Mouse (Mus musculus): ENCODE measurements at regions not wholly inside any gene's neighbourhood (a gene's known extent, or its start where the extent isn't known, plus 50 kb on each side); places are given as distances from the start of the nearest gene placed in this dataset.

GRCm38 (mm10) chr5:11983452-11983851, 65.6 kb downstream of the 4933402N22Rik start:
- DNase-seq (ENCODE audit: low read depth, low spot score) = no peak

- DNase-seq (ENCODE audit: low read depth, low spot score) = no peak
Observed at GRCm38 (mm10) chr5:11989140-11989539, 71.3 kb downstream of the 4933402N22Rik start.

DNA sequence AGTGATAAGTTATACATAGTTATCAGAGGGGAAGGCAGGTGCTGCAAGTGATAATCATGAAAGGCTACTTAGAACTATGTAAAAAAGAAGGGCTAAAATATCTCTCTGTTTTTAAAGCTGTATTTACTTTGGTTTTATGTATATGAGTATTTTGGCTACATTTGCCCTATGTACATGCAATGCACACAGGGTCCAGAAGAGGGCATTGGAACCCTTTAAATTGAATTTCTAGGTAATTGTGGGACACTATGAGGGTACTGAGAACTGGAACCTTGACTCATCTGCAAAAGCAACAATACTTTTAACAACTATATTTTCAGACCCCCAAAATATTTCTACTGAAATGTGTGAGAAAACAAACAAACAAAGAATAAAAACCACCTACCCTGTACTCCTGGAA, 82.9 kb downstream of the 4933402N22Rik start:
- DNase-seq (ENCODE audit: low read depth, low spot score) = no peak

GRCm38 (mm10) chr5:12006473-12006872, 88.6 kb downstream of the 4933402N22Rik start:
- no peak for DNase-seq (ENCODE audit: low read depth, low spot score)

DNA sequence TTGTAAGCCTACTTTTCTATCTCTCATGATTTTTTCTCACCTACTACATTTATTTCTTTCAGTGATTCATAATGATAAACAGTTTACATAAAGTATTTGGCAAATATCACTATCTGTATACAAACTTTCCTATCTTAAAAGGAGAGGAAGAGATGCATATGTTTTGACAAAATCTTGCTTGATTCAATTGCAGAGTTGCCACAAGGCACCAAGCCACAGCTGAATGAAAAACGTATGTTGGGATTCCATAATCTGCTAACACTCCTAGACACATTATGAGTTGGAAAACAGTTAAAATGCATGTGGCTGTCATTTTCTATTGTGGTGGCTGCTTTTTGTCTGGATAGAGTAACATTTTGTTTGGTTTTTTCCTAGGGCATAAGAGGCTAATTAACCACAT, 98.5 kb downstream of the 4933402N22Rik start:
- DNase-seq (ENCODE audit: low read depth, low spot score) = no peak

DNA sequence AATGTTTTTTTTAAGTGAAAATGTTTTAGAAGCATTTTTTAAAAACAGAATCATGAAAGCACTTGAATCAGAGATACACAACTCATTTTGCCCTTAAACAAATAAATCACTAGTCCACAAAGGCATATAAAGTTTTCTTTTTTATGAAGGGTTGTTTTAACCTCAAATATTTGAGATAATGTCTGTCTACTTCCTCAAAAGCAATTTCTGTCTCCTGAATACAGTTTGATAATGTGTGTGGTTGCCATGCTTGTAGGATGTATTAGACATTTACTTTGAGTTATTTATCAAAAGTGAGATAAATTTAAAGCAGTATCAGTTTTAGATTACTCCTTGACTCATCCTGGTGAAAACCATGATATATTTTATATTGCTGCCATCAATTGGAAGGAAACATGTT, 102.6 kb downstream of the 4933402N22Rik start:
- DNase-seq (ENCODE audit: low read depth, low spot score) = no peak

DNA sequence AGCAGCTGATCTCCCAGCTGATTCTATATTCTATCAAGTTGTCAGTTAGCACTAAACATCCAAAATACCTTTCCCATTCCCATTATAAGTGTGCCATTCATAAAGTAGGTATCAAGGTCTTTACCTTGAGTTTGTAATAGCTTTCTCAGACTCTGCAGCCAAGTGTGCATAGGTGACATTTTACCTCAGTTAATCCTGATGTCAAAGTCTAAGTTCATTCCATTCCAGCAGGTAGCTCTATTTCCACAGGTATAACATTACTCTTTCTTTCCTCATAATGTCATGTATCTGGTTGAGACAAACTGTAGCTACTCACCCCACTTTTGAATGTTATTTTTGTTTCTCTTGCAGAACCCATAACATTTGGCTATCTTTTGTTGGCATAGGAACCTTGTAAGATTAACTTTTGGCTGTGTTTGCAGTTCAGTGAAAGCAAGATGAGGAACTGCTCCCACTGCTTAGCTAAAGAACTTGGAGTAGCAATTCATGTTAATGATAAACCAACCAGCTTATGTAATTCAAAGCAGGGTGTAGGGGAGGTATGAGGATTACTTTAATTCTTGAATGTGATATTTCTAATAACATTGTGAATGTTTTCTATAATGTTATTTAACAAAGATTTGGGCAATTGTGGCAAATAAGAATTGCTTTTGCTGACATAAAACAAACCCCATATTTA, 107.0 kb downstream of the 4933402N22Rik start:
- no peak for DNase-seq (ENCODE audit: low read depth, low spot score)

DNA sequence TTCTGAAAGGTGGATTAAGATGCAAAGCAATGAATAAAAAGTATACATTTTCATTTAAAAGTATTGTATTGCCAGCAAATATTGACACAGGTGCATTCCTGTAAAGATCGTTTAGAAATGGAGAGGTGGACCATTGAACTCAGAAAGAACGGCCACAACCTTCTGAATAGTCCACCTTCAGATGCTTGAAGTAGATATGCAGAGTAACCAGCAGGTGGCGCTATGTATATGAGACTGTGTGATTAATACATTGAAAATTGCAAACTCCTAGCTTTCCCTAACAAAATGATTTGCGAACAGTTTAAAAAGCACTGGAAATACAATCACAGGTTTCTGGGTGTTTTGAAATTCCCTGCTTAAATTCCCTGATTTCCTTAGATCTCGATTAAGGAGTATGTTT, 112.2 kb downstream of the 4933402N22Rik start:
- peak; percentile 36 for DNase-seq (ENCODE audit: low read depth, low spot score)

DNA sequence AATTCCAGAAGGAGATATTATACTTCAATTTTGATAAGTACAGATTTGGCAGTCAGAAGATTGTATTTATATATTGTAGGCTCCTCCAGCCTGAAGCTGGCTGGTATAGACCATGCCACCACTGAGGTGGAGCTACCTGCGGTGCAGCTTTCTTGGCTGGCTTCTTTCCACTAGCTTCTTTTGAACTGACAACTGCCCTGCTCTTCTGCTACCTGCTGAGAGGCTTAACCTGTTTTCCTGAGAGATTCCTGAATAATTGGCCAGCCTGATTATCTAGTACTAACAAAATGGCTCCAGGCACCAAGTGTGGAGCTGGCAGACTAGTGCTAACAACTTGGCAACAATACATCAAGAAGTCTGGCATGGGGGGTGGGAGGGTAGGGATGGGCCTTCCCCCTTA, 132.0 kb downstream of the 4933402N22Rik start:
- no peak for DNase-seq (ENCODE audit: low read depth, low spot score)

DNA sequence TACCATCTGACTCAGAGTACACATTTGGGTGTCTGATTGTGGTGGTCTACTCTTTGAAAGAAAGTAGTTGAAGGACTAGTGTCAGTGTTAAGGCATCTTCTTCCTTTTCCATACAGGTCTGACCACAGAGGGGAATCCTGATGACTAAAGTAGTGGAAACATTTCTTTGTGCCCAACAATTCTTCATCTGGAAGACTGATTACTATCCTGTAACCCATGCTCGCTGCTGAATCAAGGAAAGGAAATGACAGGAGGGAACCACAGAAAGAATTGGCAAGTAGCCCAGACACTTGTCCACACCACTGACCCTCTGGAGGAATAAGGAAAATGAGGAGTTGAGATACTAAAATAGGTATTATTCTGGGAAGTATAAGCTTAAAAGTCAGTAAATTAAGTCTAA, 162.3 kb downstream of the 4933402N22Rik start:
- DNase-seq (ENCODE audit: low read depth, low spot score) = no peak

DNA sequence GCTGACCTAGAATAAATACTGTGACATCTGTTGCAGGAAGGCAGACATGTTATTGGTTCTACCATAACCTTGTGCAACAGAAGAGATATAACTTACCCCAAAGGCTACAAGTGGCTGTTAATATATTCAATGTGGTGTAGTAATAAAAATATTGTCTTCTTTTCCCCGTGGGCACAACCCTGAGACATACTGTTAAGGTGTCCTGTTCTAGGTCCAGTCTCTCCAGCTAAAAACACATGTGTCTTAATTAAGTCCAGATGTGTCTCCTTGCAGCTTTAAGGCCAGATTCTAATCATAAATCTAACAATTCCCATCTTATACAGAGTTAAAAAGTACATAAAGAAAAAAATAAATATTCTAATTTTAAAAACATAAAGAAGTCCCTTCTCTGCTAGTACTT, 175.8 kb downstream of the 4933402N22Rik start:
- no peak for DNase-seq (ENCODE audit: low read depth, low spot score)

GRCm38 (mm10) chr5:12116587-12117354, 198.9 kb downstream of the 4933402N22Rik start:
- DNase-seq (ENCODE audit: low read depth, low spot score) = no peak

GRCm38 (mm10) chr5:12124935-12125334, 207.1 kb downstream of the 4933402N22Rik start:
- DNase-seq (ENCODE audit: low read depth, low spot score) = no peak

DNA sequence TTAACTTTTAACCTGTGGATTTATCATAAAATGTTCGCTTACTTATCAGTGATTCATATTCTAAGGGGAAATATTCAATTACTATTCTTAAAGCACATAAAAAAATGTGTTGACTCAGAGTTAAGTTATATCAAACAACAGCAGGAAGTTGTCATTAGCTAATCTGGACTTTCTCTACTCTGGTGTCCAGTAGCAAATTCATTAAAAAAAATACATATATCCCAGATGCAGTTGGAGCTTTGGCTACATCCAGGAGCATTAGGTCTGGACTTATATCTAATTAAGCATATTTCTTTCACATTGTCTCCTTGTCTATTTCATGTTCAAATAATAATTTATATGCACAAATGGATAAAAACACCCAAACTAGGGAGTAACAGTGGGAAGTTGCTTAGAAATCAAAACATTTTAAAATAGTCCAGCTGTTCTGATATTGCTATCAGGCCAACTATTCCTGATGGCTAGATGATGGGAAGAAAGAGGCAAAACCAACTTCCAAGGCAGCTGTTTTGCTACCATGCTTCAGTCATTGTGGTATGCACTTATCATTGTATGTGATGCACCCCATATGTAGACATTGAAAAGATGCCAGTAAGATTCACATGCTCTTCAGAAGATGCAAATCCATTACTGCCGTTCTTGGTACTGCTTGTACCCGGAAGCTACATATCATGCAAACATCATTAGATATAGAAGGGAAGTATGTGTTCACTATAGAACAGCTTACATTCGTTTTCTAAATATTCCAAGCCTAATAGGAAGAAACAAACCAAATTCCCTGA, 209.8 kb downstream of the 4933402N22Rik start:
- DNase-seq (ENCODE audit: low read depth, low spot score) = no peak

- DNase-seq (ENCODE audit: low read depth, low spot score) = no peak
Observed at GRCm38 (mm10) chr5:12138961-12139360, 221.1 kb downstream of the 4933402N22Rik start.

GRCm38 (mm10) chr5:12153295-12153694, 229.9 kb upstream of the Sema3d start:
- no peak for DNase-seq (ENCODE audit: low read depth, low spot score)

DNA sequence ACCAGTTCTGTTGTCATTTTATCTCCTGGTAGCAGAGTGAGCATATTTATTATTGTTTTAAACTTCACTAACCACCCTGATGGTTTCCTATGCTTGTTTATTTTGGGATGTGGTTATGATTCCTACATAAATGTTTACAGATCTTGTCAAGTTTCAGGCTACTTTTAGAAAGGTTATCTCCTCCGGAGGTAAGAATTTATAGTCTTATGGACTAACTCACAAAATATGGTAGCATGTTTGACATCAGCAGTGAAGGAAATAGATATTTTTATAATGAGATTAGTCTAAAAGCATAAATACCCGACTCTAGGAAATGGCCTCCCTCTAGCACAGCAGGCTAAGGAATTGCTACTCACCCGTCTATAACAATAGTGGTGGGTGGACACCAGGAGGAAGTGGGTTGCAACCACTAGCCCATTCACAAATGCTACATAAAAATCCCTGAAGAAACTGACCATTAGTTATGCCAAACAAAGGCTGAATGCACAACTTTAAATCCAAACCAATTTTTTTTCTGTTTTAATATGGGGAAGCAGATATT, 228.6 kb upstream of the Sema3d start:
- no peak for DNase-seq (ENCODE audit: low read depth, low spot score)

GRCm38 (mm10) chr5:12191681-12192080, 191.5 kb upstream of the Sema3d start:
- no peak for DNase-seq (ENCODE audit: low read depth, low spot score)

DNA sequence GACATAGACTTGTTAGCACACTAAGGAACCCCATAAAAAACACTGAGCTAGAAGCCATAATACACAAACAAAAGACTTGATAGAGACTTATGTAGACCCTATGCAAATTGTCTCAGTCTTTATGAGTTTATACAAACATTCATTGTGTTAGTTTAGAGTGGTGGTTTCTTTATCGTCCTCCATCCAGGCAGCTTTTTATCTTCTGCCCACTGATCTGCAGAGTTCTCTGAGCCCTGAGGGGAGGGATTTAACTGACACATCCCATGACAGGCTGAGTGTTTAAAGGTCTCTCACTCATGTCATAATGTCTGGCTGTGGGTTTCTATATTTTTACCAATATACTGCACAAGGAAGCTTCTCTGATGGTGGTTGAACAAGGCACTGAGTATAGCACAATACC, 175.7 kb upstream of the Sema3d start:
- DNase-seq (ENCODE audit: low read depth, low spot score) = no peak

DNA sequence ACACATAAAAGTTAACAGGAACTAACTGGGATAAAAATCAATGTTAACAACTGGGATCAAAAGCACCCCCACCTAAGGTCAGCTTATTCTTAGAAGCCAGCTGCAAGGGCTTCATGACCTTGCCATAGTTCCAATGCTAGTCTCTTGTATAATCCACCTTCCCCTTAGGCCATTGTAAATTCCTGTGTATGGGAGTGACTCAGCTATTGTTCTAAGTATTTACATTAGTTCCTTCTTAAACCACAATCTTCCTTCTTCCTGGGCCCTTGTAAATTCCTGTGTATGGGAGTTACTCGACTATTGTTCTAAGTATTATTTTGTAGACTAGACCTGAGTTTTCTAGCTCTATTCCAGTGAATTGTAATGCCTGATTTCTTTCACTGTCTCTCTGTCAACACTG, 173.6 kb upstream of the Sema3d start:
- DNase-seq (ENCODE audit: low read depth, low spot score) = no peak

- no peak for DNase-seq (ENCODE audit: low read depth, low spot score)
Observed at GRCm38 (mm10) chr5:12213448-12213847, 169.7 kb upstream of the Sema3d start.

GRCm38 (mm10) chr5:12219424-12220107, 163.6 kb upstream of the Sema3d start:
- DNase-seq (ENCODE audit: low read depth, low spot score) = no peak
